Mouse (Mus musculus): ENCODE results near the gene S100a7a.

Gene S100a7a

GRCm38 (mm10) chr3:90627807-90628206, 26.0 kb upstream of the S100a7a start:
- peak; percentile 55 for DNase-seq (ENCODE audit: low spot score)

DNA sequence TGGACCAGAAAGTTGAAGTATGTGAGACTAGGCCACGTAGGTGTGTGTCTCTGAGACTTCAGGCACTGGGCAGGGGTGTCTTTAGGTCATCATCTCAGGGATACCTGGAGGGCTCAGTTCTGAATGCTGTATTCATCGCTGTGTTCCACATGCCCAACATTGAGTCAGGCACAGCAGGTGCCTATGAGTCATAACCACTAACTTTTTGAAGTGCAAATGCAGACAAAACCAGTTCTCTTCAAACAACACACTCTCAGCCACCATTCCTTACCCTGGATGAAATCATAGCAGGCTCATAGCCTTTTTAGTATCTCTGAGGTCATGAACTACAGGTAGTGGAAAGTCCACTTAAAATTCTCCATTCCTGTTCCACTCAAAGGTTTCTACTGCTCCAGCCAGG, 24.5 kb upstream of the S100a7a start:
- DNase-seq (ENCODE audit: low spot score) = no peak

DNA sequence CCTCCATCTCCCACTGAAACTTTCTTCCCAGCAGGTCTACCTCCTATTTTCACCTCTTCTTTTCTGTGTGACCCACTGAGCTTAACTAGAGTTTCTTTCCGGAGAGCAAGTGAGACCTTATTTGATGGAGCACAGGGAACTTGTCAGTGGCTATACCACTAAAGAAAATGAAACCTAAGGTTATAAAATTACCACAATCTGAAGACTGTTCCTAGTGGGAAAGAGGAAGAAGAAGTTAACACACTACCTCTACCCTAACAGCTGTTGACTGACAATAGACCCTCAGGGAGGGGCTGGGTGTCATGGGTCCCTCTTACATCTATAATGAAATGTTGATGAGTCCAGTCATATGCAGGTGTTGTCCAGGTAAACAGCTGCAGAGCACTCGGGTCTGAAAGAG, 21.8 kb upstream of the S100a7a start:
- DNase-seq (ENCODE audit: low spot score) = no peak

- DNase-seq (ENCODE audit: low spot score) = no peak
These were observed 15.1 kb upstream of the S100a7a start for GRCm38 (mm10) chr3:90638511-90639275.

DNA sequence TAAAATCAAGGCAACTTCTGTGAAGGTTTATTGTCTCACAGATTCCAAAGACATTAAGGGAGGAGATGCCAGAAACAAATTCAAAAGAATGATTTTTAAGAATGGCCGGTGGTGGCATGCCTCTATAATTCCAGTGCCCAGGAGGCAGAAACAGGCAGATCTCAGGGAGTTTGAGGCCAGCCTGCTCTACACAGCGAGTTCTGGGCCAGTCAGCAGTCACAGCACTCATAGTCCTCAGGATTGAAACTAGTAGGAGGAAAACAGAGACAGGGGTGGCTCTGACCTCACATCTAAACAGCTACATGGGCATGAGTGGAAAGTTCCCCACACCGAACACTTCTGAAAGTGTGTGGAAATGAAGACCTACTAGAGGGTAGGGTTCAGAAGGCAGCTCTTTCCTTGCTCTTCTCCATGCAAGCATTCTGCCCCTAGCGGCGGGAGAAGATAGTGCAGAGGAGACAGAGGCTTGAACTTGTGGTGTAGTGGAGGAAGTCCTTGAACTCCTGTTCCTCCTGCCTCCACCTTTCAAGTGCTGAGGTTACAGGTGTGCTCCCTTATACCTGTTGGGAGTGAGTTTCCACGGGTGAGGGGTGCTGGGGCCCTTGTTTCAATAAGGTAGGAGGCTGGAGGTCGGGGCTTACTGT, 14.2 kb upstream of the S100a7a start:
- peak; percentile 52 for DNase-seq (ENCODE audit: low spot score)

GRCm38 (mm10) chr3:90640981-90641380, 12.8 kb upstream of the S100a7a start:
- DNase-seq (ENCODE audit: low spot score) = no peak

DNA sequence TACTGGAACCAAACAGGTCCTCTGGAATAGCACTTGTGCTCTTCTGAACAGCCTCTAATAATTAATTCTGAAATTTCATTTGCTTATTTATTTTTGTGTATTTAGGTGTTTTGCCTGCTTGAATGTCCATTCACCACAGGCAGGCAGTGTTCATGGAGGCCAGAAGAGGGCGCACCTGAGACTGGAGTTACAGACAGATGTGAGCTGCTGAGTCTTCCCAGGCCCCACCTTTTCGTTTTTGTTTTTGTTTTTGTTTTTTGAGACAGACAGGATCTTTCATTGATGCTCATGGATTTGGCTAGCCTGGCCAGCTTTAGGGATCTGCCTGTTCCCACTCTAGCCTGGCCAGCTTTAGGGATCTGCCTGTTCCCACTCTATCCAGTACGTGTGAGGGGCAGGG, 9.6 kb upstream of the S100a7a start:
- peak; percentile 43 for DNase-seq (ENCODE audit: low spot score)

GRCm38 (mm10) chr3:90647291-90647690, 6.5 kb upstream of the S100a7a start:
- DNase-seq (ENCODE audit: low spot score) = no peak

GRCm38 (mm10) chr3:90648981-90649380, 4.8 kb upstream of the S100a7a start:
- DNase-seq (ENCODE audit: low spot score) = no peak

DNA sequence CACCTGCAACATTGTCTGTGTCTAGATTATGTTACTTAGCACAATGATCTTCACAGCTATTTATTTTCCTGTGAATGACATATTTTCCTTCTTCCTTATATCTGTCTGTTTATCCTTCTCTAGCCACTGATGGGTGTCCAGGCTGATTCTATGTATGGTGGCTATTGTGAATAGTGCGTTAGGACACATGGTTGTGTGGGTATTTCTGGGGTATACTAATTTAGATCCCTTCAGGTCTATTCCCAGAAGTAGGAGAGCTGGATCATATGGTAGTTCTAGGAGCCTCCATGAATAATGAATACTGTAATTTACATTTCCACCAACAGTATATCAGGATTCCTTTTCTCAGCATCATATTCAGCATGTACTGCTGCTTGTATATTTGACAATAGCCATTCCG, 4.0 kb upstream of the S100a7a start:
- no peak for DNase-seq (ENCODE audit: low spot score)

DNA sequence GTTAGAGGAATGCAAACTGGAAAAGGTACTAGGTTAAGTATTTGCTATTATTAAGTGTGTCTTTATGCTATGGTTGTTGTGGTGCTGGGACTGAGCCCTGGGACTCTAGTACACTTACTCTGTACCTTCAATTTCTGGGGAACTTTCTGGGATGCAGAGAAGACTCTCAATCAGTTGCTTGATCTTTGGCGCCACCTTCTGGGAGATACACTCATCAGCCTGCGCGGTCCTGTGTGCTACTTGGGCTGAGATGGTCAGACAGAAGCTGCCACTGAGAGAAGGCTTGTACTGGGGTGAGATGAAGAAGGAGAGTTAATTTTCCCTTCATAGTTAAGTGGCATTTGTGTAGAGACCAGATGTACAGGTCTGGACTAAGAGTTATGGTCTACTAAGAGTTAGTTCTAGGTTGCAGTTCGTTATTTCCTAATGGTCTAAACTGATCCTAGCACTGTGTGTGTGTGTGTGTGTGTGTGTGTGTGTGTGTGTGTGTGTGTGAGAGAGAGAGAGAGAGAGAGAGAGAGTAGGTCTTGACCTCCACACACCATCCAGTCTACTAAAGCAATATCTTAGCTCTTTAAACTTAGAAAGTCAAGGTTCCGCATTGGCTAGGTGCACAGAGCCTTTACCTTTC, 824 bp upstream of the S100a7a start:
- peak; percentile 95 for DNase-seq (ENCODE audit: low spot score)

- DNase-seq (ENCODE audit: low spot score) = peak; percentile 12
These were observed 3.6 kb downstream of the S100a7a start for GRCm38 (mm10) chr3:90657405-90657804.

DNA sequence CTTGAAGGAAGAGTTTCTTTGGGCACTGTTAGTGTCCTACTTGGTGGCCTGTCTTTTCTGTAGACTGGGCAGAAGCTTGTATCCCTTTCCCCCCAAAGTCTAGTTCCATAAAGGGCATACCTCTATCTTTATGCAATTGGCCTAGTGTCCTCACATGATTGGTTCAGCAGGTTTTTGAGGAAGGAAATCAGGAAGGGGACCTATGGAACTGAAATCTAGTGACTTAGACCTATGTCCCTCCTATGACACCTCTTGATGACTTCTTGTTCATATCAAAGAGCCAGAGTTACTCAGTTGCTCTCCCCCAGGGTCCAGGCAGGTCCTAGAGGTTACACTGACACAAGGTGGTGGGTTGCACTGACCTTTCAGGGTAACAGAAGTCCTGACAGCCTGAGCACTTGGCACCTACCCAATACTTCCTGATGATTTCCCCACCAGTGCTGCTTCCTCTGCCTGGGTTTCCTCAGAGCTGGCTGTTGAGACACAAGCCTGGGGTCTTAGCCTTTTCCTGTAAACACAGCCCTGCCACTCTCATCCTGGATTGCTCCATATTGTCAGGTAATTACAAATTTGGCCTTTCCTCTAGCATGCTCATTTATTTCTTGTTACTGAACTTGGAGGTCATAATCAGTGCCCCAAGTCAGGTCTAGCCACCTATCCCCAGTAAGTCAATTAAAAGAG, 5.7 kb downstream of the S100a7a start:
- DNase-seq (ENCODE audit: low spot score) = no peak

- peak; percentile 50 for DNase-seq (ENCODE audit: low spot score)
These were observed 10.4 kb downstream of the S100a7a start for GRCm38 (mm10) chr3:90664219-90664618.

DNA sequence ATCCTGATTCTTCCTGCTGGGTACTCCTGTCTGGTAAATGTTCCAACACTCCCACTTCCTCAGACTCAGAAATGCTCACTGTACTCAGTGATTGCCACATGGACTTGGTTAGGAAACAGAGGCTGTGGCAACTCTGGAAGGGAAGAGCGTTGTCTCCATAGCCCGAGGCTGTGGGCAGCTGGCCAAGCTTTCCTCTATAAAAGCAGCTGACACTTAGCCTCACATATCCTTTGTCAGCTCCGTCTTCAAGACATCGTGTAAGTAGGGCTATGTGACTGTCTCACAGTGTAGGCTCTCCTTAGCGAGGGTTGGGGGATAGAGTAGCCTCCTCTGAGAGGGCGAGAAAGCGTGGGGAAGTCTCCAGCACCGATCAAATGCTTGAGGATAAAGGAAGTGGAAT, 15.0 kb downstream of the S100a7a start, which contains the start of gene S100a8:
Gene S100a8 (plus strand): TSS at position 133 of the 400 bp plus-strand sequence.
- no peak for DNase-seq (ENCODE audit: low spot score)

DNA sequence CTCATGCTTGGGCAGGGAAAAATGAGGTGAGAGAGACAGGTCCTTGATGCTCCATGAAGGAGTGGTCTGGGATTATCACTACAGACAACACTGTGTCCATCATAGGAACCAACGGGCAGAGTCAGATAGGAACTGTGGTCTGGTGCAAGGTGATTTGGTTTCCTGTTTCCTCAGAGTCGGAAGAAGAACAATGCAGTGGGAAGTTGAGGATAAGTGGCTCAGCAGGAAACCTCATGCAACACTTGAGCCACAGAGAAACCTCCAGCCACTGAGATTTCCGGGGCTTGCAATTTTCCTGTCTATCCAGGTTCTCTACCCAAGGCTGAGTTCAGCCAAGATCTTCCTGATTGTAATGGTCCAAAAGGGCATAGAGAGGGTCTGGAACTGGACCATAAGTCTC, 24.8 kb downstream of the S100a7a start:
- no peak for DNase-seq (ENCODE audit: low spot score)

DNA sequence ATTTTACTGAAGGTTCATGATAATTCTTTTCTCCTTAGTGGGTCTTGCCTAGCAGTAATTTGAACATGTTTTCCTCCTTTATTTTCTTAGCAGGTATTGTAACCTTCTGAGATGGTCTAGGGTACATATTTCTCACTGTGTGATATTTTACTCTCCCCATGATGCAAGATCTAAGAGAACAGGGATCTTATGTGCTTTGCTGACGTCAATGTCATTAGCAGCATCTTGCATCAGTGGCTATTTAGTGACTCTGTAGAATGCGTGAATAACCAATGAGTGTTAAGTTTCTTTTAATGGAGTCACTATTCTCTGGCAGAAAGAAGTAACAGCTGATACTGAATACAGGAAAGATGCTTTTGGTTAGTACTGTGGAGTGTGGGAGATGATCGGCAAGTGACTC, 30.1 kb downstream of the S100a7a start:
- no peak for DNase-seq (ENCODE audit: low spot score)

DNA sequence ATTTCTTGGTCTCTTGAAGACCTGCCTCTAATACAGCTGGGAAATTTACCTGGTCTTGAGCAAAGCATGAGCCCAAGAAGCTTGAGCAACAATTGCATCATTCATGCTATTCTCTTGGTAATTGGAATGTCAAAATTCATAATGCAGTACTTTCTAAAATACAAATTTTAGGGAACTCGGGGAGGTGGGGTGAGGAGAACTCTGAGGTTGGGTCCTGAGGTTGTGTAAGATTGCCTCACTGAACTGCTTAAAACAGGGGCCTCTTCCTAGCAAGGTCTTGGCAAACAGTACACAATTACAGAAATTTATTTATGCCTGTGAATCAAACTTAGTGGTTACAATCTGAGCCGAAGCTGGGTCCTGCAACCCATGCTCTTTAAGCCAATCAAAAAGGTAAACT, 33.0 kb downstream of the S100a7a start:
- DNase-seq (ENCODE audit: low spot score) = no peak

DNA sequence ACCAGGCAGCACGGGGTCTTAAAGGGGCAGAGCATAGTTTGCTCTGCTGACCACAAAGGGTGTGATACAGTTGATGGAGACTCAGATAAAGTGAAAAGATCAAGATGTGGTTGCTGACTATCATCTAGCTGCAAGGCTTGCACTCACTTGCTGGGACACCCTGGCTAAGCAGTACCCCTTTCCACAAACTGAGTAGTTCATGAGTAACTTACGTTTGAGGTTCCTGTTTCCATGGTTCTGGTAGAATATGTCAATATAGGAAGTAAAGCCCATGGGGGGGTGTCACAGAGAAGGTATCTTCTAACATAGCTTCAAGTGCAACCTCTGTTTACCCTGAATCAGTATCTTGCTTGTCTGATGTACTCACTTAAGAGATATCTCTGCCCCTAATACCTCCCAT, 39.7 kb downstream of the S100a7a start:
- DNase-seq (ENCODE audit: low spot score) = no peak

GRCm38 (mm10) chr3:90695613-90696012, 41.8 kb downstream of the S100a7a start, which contains the start of gene S100a9:
S100a9 (minus strand) TSS chr3:90695721.
- no peak for DNase-seq (ENCODE audit: low spot score)

- DNase-seq (ENCODE audit: low spot score) = no peak
These were observed 48.4 kb downstream of the S100a7a start for GRCm38 (mm10) chr3:90702244-90702643.
